Mouse (Mus musculus): ENCODE results near the gene Ccdc78. TPM values are rescaled to one million over a fixed set of nuclear protein-coding genes. Genes with fewer than 3 reads are reported as not detected.
A peak's percentile ranks its signal among the peaks of the same experiment; 100 is the strongest.

Ccdc78 gene
- total and polyA plus RNA-seq, 2 experiments from 2014 or later: 0.10 to 1.2 TPM

DNA sequence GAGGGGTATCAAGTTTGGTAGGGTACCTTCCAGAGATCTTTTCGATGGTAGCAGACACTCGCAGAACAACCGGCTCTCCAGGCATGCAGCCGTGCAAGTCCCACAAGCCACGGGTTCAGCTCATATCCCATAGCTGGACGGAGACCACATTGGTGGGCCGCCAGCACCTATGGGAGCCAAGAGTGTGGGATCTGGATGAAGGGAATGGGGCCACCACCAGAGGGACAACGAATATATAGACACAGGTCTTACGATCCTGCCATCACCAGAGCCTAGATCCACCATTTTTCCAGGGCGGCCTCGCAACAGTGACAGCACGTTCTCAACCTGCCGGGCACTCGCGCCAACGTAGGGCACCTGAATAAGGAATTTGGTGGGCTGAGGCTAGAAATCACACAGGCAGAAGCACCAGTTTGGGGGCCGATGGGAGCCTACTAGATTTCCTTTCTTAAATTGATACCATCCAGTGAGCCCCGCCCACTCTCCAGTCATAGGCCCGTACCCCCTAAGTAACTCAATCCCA is 5.0 kb downstream of the Ccdc78 start:
- peak; percentile 40 for TF ChIP-seq CTCF (IDR thresholded peaks at IDR 0.05; ENCODE audit: low read depth)
- H3K4me2 ChIP-seq (ENCODE audit: low read depth, low read length): peak overlapping the region; percentile 95
- H3K27ac ChIP-seq: peak overlapping the region; percentile 94
- DNase-seq (ENCODE audit: low spot score): peak; percentile 51
- H3K4me3 ChIP-seq (ENCODE audit: low read length): peak overlapping the region; percentile 66
- H3K9ac ChIP-seq (replicated peaks; ENCODE audit: low read length): peak overlapping the region; percentile 67
- peaks cover 10% of the 10 kb centered on the region; the same call in 1 of the 2 replicates for H3K4me1 ChIP-seq (ENCODE audit: insufficient read depth, low read length)
- peak; percentile 3; the same call in 1 of the 2 replicates for ATAC-seq
- no peaks in the 10 kb centered on the region for H3K9me3 ChIP-seq (ENCODE audit: low read length)
- WGBS: 22% methylated on average over 19 of the region's 19 CpGs
- H3K27me3 ChIP-seq (ENCODE audit: insufficient read depth, low read length): no peaks in the 10 kb centered on the region
- peaks cover 4% of the 10 kb centered on the region for H3K36me3 ChIP-seq (ENCODE audit: insufficient read depth, low read length)

DNA sequence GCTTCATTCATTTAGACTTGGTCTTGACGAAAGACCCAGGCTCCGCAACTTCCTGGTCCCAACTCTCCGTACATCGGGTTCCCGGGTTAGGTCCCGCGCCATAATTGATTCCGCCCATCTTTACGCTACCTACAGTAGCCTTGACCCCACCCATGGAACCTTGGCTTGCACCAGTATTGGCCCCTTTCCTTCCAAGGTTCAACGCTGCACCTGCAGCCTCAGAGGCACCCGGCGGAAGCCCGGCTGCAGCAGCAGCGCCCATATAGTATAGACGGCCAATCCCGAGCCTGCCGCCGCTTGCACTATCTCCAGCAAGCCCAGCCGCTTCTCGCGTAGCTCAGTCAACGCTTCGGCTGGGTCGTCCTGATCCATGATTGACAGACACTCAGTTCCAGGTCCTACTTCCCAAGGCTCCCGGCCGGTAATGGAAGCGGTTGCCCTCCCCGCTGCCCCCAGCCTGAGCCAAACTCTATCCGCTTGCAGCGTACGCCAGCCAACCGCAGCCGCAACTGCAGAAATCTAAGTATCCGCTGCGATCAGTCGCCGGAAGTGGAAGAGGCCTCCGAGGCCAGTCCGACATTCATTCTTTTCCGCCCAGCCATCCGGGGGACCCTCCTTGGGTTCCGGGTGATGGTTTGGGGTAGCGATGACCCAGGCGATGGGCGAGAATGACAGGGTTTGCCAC is 5.6 kb downstream of the Ccdc78 start:
- no peaks in the 10 kb centered on the region for H3K27me3 ChIP-seq (ENCODE audit: insufficient read depth, low read length)
- DNase-seq (ENCODE audit: low spot score) (peak; percentile 91), ATAC-seq (peak; percentile 62)
- peaks cover 15% of the 10 kb centered on the region; the same call in 1 of the 2 replicates for H3K4me1 ChIP-seq (ENCODE audit: insufficient read depth, low read length)
- H3K4me2 ChIP-seq (ENCODE audit: low read depth, low read length): peak overlapping the region; percentile 95
- H3K9ac ChIP-seq (replicated peaks; ENCODE audit: low read length): peak overlapping the region; percentile 67
- H3K4me3 ChIP-seq (ENCODE audit: low read length): peak overlapping the region; percentile 66
- under 1% methylated on average over 45 of the region's 45 CpGs for WGBS
- H3K27ac ChIP-seq: peak overlapping the region; percentile 94
- H3K9me3 ChIP-seq (ENCODE audit: low read length): no peaks in the 10 kb centered on the region
- H3K36me3 ChIP-seq (ENCODE audit: insufficient read depth, low read length): peaks cover 4% of the 10 kb centered on the region
- no peak for TF ChIP-seq CTCF (IDR thresholded peaks at IDR 0.05; ENCODE audit: low read depth)

- H3K4me2 ChIP-seq (ENCODE audit: low read depth, low read length): peak within 1 kb of the TSS; percentile 95
- DNase-seq (ENCODE audit: low spot score) (peak; percentile 84), ATAC-seq (peak; percentile 69)
- no peak for TF ChIP-seq CTCF (IDR thresholded peaks at IDR 0.05; ENCODE audit: low read depth)
- H3K9me3 ChIP-seq (ENCODE audit: low read length): no peaks in the 10 kb centered on the region
- peaks cover 19% of the 10 kb centered on the region; the same call in 1 of the 2 replicates for H3K4me1 ChIP-seq (ENCODE audit: insufficient read depth, low read length)
- peaks cover 4% of the 10 kb centered on the region for H3K36me3 ChIP-seq (ENCODE audit: insufficient read depth, low read length)
- H3K27ac ChIP-seq: peak within 1 kb of the TSS; percentile 94
- H3K4me3 ChIP-seq (ENCODE audit: low read length): peak within 1 kb of the TSS; percentile 66
- H3K27me3 ChIP-seq (ENCODE audit: insufficient read depth, low read length): no peaks in the 10 kb centered on the region
- WGBS: 1% methylated on average over 14 of the region's 14 CpGs
- peak within 1 kb of the TSS; percentile 67 for H3K9ac ChIP-seq (replicated peaks; ENCODE audit: low read length)
Observed at GRCm38 (mm10) chr17:25792615-25793014, 6.2 kb downstream of the Ccdc78 start, which contains the start of gene Fam173a. Fam173a (minus strand) TSS chr17:25792901.

DNA sequence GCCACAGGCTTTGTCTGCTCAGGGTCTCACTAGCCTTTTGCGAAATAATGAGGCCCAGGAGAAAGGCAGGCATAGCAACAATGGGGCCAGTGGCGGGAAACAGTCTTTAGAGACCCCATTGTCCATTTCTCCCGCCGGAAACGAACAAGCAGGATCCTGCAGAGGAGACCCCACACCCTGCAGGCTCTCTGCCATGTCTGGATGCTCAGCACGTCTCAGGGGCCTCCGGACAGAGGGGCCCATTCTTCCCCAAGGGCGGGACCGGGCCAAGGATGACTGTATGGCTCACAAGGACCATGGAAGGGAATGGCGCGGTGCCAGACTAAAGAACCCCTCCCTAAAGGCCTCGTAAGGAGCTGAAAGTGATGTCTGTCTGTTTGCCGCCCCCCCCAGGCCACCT is 7.8 kb downstream of the Ccdc78 start:
- H3K4me3 ChIP-seq (ENCODE audit: low read length): no peak overlapping the region

GRCm38 (mm10) chr17:25794998-25795397 is 8.6 kb downstream of the Ccdc78 start:
- Histone ChIP-seq H3K9me3 (ENCODE audit: low read length) (no peaks in the 10 kb centered on the region), H3K27ac (peak overlapping the region; percentile 94), H3K4me3 (ENCODE audit: low read length) (peak overlapping the region; percentile 14; the same call in 1 of the 2 replicates), H3K4me2 (ENCODE audit: low read depth, low read length) (peak overlapping the region; percentile 75), H3K36me3 (ENCODE audit: insufficient read depth, low read length) (no peaks in the 10 kb centered on the region), H3K27me3 (ENCODE audit: insufficient read depth, low read length) (no peaks in the 10 kb centered on the region), H3K9ac (replicated peaks; ENCODE audit: low read length) (peak overlapping the region; percentile 28), H3K4me1 (ENCODE audit: insufficient read depth, low read length) (peaks cover 19% of the 10 kb centered on the region; the same call in 1 of the 2 replicates)
- DNase-seq (ENCODE audit: low spot score) (no peak), ATAC-seq (no peak)
- no peak for TF ChIP-seq CTCF (IDR thresholded peaks at IDR 0.05; ENCODE audit: low read depth)
- WGBS: 37% methylated on average over 17 of the region's 17 CpGs

More for the DNA sequence above, 7.8 kb downstream of the Ccdc78 start:
- peaks cover 4% of the 10 kb centered on the region; the same call in 1 of the 2 replicates for H3K36me3 ChIP-seq (ENCODE audit: insufficient read depth, low read length)
- DNase-seq (ENCODE audit: low spot score) (peak; percentile 55), ATAC-seq (no peak)
- 0 out of 2 replicates have a peak overlapping the region, but pooled peaks have one; percentile 3 for H3K9ac ChIP-seq (replicated peaks; ENCODE audit: low read length)
- peaks cover 19% of the 10 kb centered on the region; the same call in 1 of the 2 replicates for H3K4me1 ChIP-seq (ENCODE audit: insufficient read depth, low read length)
- H3K27ac ChIP-seq: peak overlapping the region; percentile 94
- no peak for TF ChIP-seq CTCF (IDR thresholded peaks at IDR 0.05; ENCODE audit: low read depth)
- 16% methylated on average over 13 of the region's 13 CpGs for WGBS
- H3K4me2 ChIP-seq (ENCODE audit: low read depth, low read length): peak overlapping the region; percentile 75
- no peaks in the 10 kb centered on the region for H3K9me3 ChIP-seq (ENCODE audit: low read length)
- no peaks in the 10 kb centered on the region for H3K27me3 ChIP-seq (ENCODE audit: insufficient read depth, low read length)

DNA sequence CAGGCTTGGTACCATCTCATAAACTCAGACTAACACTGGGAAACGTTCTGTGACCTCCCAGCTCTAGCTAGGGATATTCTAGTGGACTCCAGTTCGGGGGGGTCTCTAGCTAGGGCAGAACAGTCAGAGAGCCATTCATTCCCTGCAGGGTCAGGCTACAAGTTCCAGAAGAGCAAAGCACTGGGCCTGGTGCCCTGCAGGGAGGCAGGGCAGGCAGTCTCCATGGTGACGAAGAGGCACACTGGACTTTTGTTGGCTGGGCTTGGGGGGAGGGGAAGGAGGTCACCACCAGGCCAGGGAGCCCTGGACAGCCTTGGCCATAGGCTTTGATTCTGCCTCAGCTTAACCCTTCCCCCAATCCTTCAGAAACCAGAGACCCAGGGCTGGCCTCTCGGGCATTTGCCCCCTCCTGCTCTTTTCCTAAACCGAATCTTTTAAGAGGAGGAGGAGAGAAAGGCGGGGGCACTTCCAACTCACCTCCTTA is 9.3 kb downstream of the Ccdc78 start, which contains the start of gene AC134908.4:
AC134908.4 (minus strand) TSS at position 51 of the 484 bp plus-strand sequence.
- peak within 1 kb of the TSS; percentile 58 for H3K4me3 ChIP-seq (ENCODE audit: low read length)
- peak within 1 kb of the TSS; percentile 60 for H3K9ac ChIP-seq (replicated peaks; ENCODE audit: low read length)
- DNase-seq (ENCODE audit: low spot score): peak; percentile 79
- peak within 1 kb of the TSS; percentile 75 for H3K4me2 ChIP-seq (ENCODE audit: low read depth, low read length)
- peaks cover 19% of the 10 kb centered on the region; the same call in 1 of the 2 replicates for H3K4me1 ChIP-seq (ENCODE audit: insufficient read depth, low read length)
- no peaks in the 10 kb centered on the region for H3K27me3 ChIP-seq (ENCODE audit: insufficient read depth, low read length)
- ATAC-seq: peak; percentile 70
- peak within 1 kb of the TSS; percentile 94 for H3K27ac ChIP-seq
- H3K36me3 ChIP-seq (ENCODE audit: insufficient read depth, low read length): no peaks in the 10 kb centered on the region
- no peak for TF ChIP-seq CTCF (IDR thresholded peaks at IDR 0.05; ENCODE audit: low read depth)
- 8% methylated on average over 6 of the region's 6 CpGs for WGBS
- H3K9me3 ChIP-seq (ENCODE audit: low read length): no peaks in the 10 kb centered on the region
